Mouse (Mus musculus): ENCODE data around the gene Pknox2.

- no peak for TF ChIP-seq CTCF (conservative IDR thresholded peaks at IDR 0.05; ENCODE audit: low read length)
- no peak for TF ChIP-seq NANOG (IDR thresholded peaks at IDR 0.05; ENCODE audit: borderline replicate concordance, low read length)
- no peak for TF ChIP-seq POU5F1 (IDR thresholded peaks at IDR 0.05; ENCODE audit: borderline replicate concordance, low read length)
Observed at GRCm38 (mm10) chr9:37145616-37146352, 1.4 kb downstream of the Pknox2 start.

All from E14TG2a.4 (cell line).